Mouse (Mus musculus) forebrain, embryonic 12.5 days (tissue): ENCODE data around the gene Gm20521. TPM values are rescaled to one million over a fixed set of nuclear protein-coding genes. Genes with fewer than 3 reads are reported as not detected.

ENCODE experiments used
- ATAC-seq: fragments of 200-750 bp; cut with Nextera tagmentation; 2 replicates; pipeline ENCODE4 v1.8.0; 2017; ENCODE audit warnings: moderate TSS enrichment; ENCODE audit not compliant: low FRiP score
- H3K27ac ChIP-seq: fragments of 300-500 bp; sonication (generic); 2 replicates; pipeline ENCODE4 v1.5.1; 2016; ENCODE audit warnings: mild to moderate bottlenecking
- H3K27me3 ChIP-seq: fragments of 300-500 bp; sonication (generic); 2 replicates; pipeline ENCODE4 v1.6.1; 2016; ENCODE audit warnings: mild to moderate bottlenecking
- H3K36me3 ChIP-seq: fragments of 300-500 bp; sonication (generic); replicated peaks from 2 replicates; pipeline ENCODE4 v1.6.1; 2016; ENCODE audit warnings: mild to moderate bottlenecking
- H3K4me1 ChIP-seq: fragments of 300-500 bp; sonication (generic); 2 replicates; pipeline ENCODE4 v1.6.1; 2016
- H3K4me2 ChIP-seq: fragments of 300-500 bp; sonication (generic); 2 replicates; pipeline ENCODE4 v1.6.1; 2016; ENCODE audit warnings: mild to moderate bottlenecking, moderate library complexity
- H3K4me3 ChIP-seq: fragments of 300-500 bp; sonication (generic); replicated peaks from 2 replicates; pipeline ENCODE4 v1.5.1; 2016; ENCODE audit warnings: mild to moderate bottlenecking
- H3K9ac ChIP-seq: fragments of 300-500 bp; sonication (generic); 2 replicates; pipeline ENCODE4 v1.6.1; 2016; ENCODE audit warnings: mild to moderate bottlenecking
- H3K9me3 ChIP-seq: fragments of 300-500 bp; sonication (generic); 2 replicates; pipeline ENCODE4 v1.6.1; 2016
- WGBS: fragments of 180-500 bp; shearing (Covaris S2); methylation state at CpG from one replicate; pipeline ENCODE4 v1.1.7; 2016; 5-methylcytosine and 5-hydroxymethylcytosine counted together
- polyA plus RNA-seq: library from polyadenylated mRNA; unstranded; fragments of >200 nt; fragmentation: Nextera tagmentation; extraction: Ambion mirVana; gene quantifications from 2 replicates; pipeline ENCODE4 v1.2.1, GENCODE M21; 2016

The Gm20521 gene
- polyA plus RNA-seq, 1 experiment from 2014 or later: not detected

- no peak for ATAC-seq
- 85% methylated on average over 5 of the region's 5 CpGs for WGBS
- H3K4me3 ChIP-seq: no peak within 1 kb of the TSS
- H3K4me1 ChIP-seq: peaks cover 7% of the 10 kb centered on the region
- H3K27me3 ChIP-seq: peaks cover 3% of the 10 kb centered on the region; the same call in 1 of the 2 replicates
- no peaks in the 10 kb centered on the region for H3K36me3 ChIP-seq
- H3K9ac ChIP-seq: no peak within 1 kb of the TSS
- no peak within 1 kb of the TSS for H3K4me2 ChIP-seq
- H3K27ac ChIP-seq: no peak within 1 kb of the TSS
- no peaks in the 10 kb centered on the region for H3K9me3 ChIP-seq
Observed at GRCm38 (mm10) chr14:54870861-54871260, 12.4 kb upstream of the Gm20521 start, which contains the start of gene Homez. TSS of gene Homez (minus strand) at chr14:54870961.

- peaks cover 16% of the 10 kb centered on the region for H3K4me1 ChIP-seq
- H3K27me3 ChIP-seq: peaks cover 10% of the 10 kb centered on the region; the same call in 1 of the 2 replicates
- H3K9me3 ChIP-seq: no peaks in the 10 kb centered on the region
- H3K36me3 ChIP-seq: no peaks in the 10 kb centered on the region
- 95% methylated on average over 3 of the region's 3 CpGs for WGBS
- no peak overlapping the region for H3K27ac ChIP-seq
- no peak overlapping the region for H3K4me2 ChIP-seq
- no peak for ATAC-seq
- H3K9ac ChIP-seq: 0 out of 2 replicates have a peak overlapping the region, but pooled peaks have one; percentile 12
- H3K4me3 ChIP-seq: no peak overlapping the region
Observed at GRCm38 (mm10) chr14:54874165-54874564, 9.1 kb upstream of the Gm20521 start.

GRCm38 (mm10) chr14:54875844-54876538, 7.2 kb upstream of the Gm20521 start:
- Histone ChIP-seq H3K9me3 (no peaks in the 10 kb centered on the region), H3K4me1 (peaks cover 16% of the 10 kb centered on the region), H3K36me3 (no peaks in the 10 kb centered on the region), H3K4me2 (peak overlapping the region; percentile 92), H3K27ac (peak overlapping the region; percentile 89), H3K4me3 (peak overlapping the region; percentile 75), H3K9ac (peak overlapping the region; percentile 82), H3K27me3 (peaks cover 10% of the 10 kb centered on the region; the same call in 1 of the 2 replicates)
- WGBS: 3% methylated on average over 36 of the region's 36 CpGs
- peak; percentile 66 for ATAC-seq

- Histone ChIP-seq H3K4me2 (peak overlapping the region; percentile 92), H3K36me3 (no peaks in the 10 kb centered on the region), H3K4me1 (peaks cover 16% of the 10 kb centered on the region), H3K9ac (peak overlapping the region; percentile 82), H3K4me3 (peak overlapping the region; percentile 75), H3K27ac (peak overlapping the region; percentile 89), H3K27me3 (peaks cover 10% of the 10 kb centered on the region; the same call in 1 of the 2 replicates), H3K9me3 (no peaks in the 10 kb centered on the region)
- ATAC-seq: peak; percentile 93
- WGBS: under 1% methylated on average over 52 of the region's 72 CpGs
Observed at GRCm38 (mm10) chr14:54876539-54877047, 6.6 kb upstream of the Gm20521 start.

GRCm38 (mm10) chr14:54877048-54877715, 6.1 kb upstream of the Gm20521 start, which contains the start of gene Ppp1r3e:
TSS of gene Ppp1r3e (minus strand) at chr14:54877550.
- peak within 1 kb of the TSS; percentile 89 for H3K27ac ChIP-seq
- WGBS: under 1% methylated on average over 51 of the region's 61 CpGs

GRCm38 (mm10) chr14:54884022-54884712, 926 bp downstream of the Gm20521 start:
- peak overlapping the region; percentile 65 for H3K4me3 ChIP-seq
- H3K4me1 ChIP-seq: peaks cover 27% of the 10 kb centered on the region
- no peaks in the 10 kb centered on the region for H3K27me3 ChIP-seq
- no peak; the same call in 1 of the 2 replicates for ATAC-seq
- H3K9ac ChIP-seq: peak overlapping the region; percentile 76
- peak overlapping the region; percentile 85 for H3K4me2 ChIP-seq
- peak overlapping the region; percentile 90 for H3K27ac ChIP-seq
- H3K9me3 ChIP-seq: no peaks in the 10 kb centered on the region
- 29% methylated on average over 21 of the region's 21 CpGs for WGBS
- H3K36me3 ChIP-seq: 0 out of 2 replicates have a peak, but pooled peaks cover 5% of the 10 kb centered on the region

More at GRCm38 (mm10) chr14:54877048-54877715, 6.1 kb upstream of the Gm20521 start, which contains the start of gene Ppp1r3e:
- Histone ChIP-seq H3K36me3 (no peaks in the 10 kb centered on the region), H3K4me2 (peak within 1 kb of the TSS; percentile 92), H3K27me3 (peaks cover 10% of the 10 kb centered on the region; the same call in 1 of the 2 replicates), H3K4me1 (peaks cover 16% of the 10 kb centered on the region), H3K9me3 (no peaks in the 10 kb centered on the region), H3K4me3 (peak within 1 kb of the TSS; percentile 75), H3K9ac (peak within 1 kb of the TSS; percentile 82)
- peak; percentile 82 for ATAC-seq

GRCm38 (mm10) chr14:54885309-54885708, 2.1 kb downstream of the Gm20521 start:
- WGBS: 94% methylated on average over 11 of the region's 11 CpGs
- H3K4me1 ChIP-seq: peaks cover 27% of the 10 kb centered on the region
- no peak for ATAC-seq
- 0 out of 2 replicates have a peak, but pooled peaks cover 5% of the 10 kb centered on the region for H3K36me3 ChIP-seq
- no peak overlapping the region for H3K27ac ChIP-seq
- H3K4me3 ChIP-seq: no peak overlapping the region
- H3K27me3 ChIP-seq: no peaks in the 10 kb centered on the region
- H3K9me3 ChIP-seq: no peaks in the 10 kb centered on the region
- H3K9ac ChIP-seq: no peak overlapping the region
- H3K4me2 ChIP-seq: peak overlapping the region; percentile 85

GRCm38 (mm10) chr14:54892200-54892599, 9.0 kb downstream of the Gm20521 start, which contains the start of gene Pabpn1:
TSS of gene Pabpn1 (plus strand) at chr14:54892500.
- H3K27ac ChIP-seq: peak within 1 kb of the TSS; percentile 79
- peak within 1 kb of the TSS; percentile 48 for H3K4me2 ChIP-seq
- WGBS: 94% methylated on average over 3 of the region's 3 CpGs
- H3K4me3 ChIP-seq: peak within 1 kb of the TSS; percentile 99
- no peaks in the 10 kb centered on the region for H3K9me3 ChIP-seq
- peaks cover 18% of the 10 kb centered on the region for H3K36me3 ChIP-seq
- no peak for ATAC-seq
- peaks cover 15% of the 10 kb centered on the region for H3K4me1 ChIP-seq
- H3K9ac ChIP-seq: peak within 1 kb of the TSS; percentile 22; the same call in 1 of the 2 replicates
- H3K27me3 ChIP-seq: no peaks in the 10 kb centered on the region

GRCm38 (mm10) chr14:54893651-54894181, 10.5 kb downstream of the Gm20521 start:
- peak; percentile 98 for ATAC-seq
- Histone ChIP-seq H3K9ac (peak overlapping the region; percentile 99), H3K4me3 (peak overlapping the region; percentile 99), H3K27ac (peak overlapping the region; percentile 95), H3K4me2 (peak overlapping the region; percentile 48), H3K36me3 (peaks cover 31% of the 10 kb centered on the region), H3K9me3 (no peaks in the 10 kb centered on the region), H3K4me1 (peaks cover 18% of the 10 kb centered on the region), H3K27me3 (no peaks in the 10 kb centered on the region)
- WGBS: under 1% methylated on average over 38 of the region's 38 CpGs

- no peaks in the 10 kb centered on the region for H3K27me3 ChIP-seq
- peaks cover 37% of the 10 kb centered on the region for H3K36me3 ChIP-seq
- H3K4me2 ChIP-seq: peak overlapping the region; percentile 58
- WGBS: under 1% methylated on average over 54 of the region's 54 CpGs
- peak overlapping the region; percentile 99 for H3K9ac ChIP-seq
- peak overlapping the region; percentile 99 for H3K4me3 ChIP-seq
- peak; percentile 64 for ATAC-seq
- peaks cover 18% of the 10 kb centered on the region for H3K4me1 ChIP-seq
- H3K9me3 ChIP-seq: no peaks in the 10 kb centered on the region
- H3K27ac ChIP-seq: peak overlapping the region; percentile 95
Observed at GRCm38 (mm10) chr14:54894296-54895151, 11.3 kb downstream of the Gm20521 start.

- Histone ChIP-seq H3K9me3 (no peaks in the 10 kb centered on the region), H3K27me3 (no peaks in the 10 kb centered on the region), H3K4me2 (no peak overlapping the region), H3K9ac (peak overlapping the region; percentile 8; the same call in 1 of the 2 replicates), H3K4me1 (peaks cover 18% of the 10 kb centered on the region), H3K36me3 (peaks cover 37% of the 10 kb centered on the region), H3K4me3 (no peak overlapping the region), H3K27ac (no peak overlapping the region)
- no peak for ATAC-seq
- 74% methylated on average over 2 of the region's 2 CpGs for WGBS
Observed at GRCm38 (mm10) chr14:54897445-54897844, 14.2 kb downstream of the Gm20521 start.
